Mouse (Mus musculus) regulatory T cell (primary cell): ENCODE measurements around the gene Prf1.

Source experiments
- in situ Hi-C: fragments of 300-600 bp; cut with MboI, MseI; formaldehyde crosslinking; loops from one replicate; pipeline ENCODE4 v1.15.1; 2025; ENCODE audit warnings: high pct_unique_total_duplicates

Gene Prf1

GRCm38 (mm10) chr10:61297477-61297876 lies at the start of gene Prf1:
Gene Prf1 (plus strand): TSS chr10:61297833.
- in situ Hi-C loops, result no loop called here

GRCm38 (mm10) chr10:61248596-61249114 lies 49.0 kb upstream of the Prf1 start:
- in situ Hi-C loops, result no loop called here

- in situ Hi-C loops, result no loop called here
Measured at GRCm38 (mm10) chr10:61249951-61250350, 47.7 kb upstream of the Prf1 start.

- in situ Hi-C loops, result no loop called here
Measured at GRCm38 (mm10) chr10:61254761-61255160, 42.9 kb upstream of the Prf1 start.

- in situ Hi-C loops, result no loop called here
Measured at GRCm38 (mm10) chr10:61255190-61255589, 42.4 kb upstream of the Prf1 start.

GRCm38 (mm10) chr10:61256665-61257064 lies 41.0 kb upstream of the Prf1 start:
- in situ Hi-C loops, result no loop called here

- in situ Hi-C loops, result no loop called here
Measured at GRCm38 (mm10) chr10:61258131-61258530, 39.5 kb upstream of the Prf1 start.

- in situ Hi-C loops, result no loop called here
Measured at GRCm38 (mm10) chr10:61261229-61262156, 36.1 kb upstream of the Prf1 start.

- in situ Hi-C loops, result no loop called here
Measured at GRCm38 (mm10) chr10:61263606-61264005, 34.0 kb upstream of the Prf1 start.

GRCm38 (mm10) chr10:61267378-61267777 lies 30.3 kb upstream of the Prf1 start:
- in situ Hi-C loops, result no loop called here

GRCm38 (mm10) chr10:61272089-61272626 lies 25.5 kb upstream of the Prf1 start:
- in situ Hi-C loops, result no loop called here

GRCm38 (mm10) chr10:61272631-61273030 lies 25.0 kb upstream of the Prf1 start:
- in situ Hi-C loops, result no loop called here

GRCm38 (mm10) chr10:61273081-61273843 lies 24.4 kb upstream of the Prf1 start, which contains the start of gene Adamts14:
Gene Adamts14 (minus strand): TSS chr10:61273438.
- in situ Hi-C loops, result no loop called here

GRCm38 (mm10) chr10:61273844-61274215 lies 23.8 kb upstream of the Prf1 start:
- in situ Hi-C loops, result no loop called here

GRCm38 (mm10) chr10:61274532-61274931 lies 23.1 kb upstream of the Prf1 start:
- in situ Hi-C loops, result no loop called here

- in situ Hi-C loops, result no loop called here
Measured at GRCm38 (mm10) chr10:61275669-61276110, 21.9 kb upstream of the Prf1 start.

GRCm38 (mm10) chr10:61277051-61277450 lies 20.6 kb upstream of the Prf1 start:
- in situ Hi-C loops, result no loop called here

GRCm38 (mm10) chr10:61277918-61278674 lies 19.5 kb upstream of the Prf1 start:
- in situ Hi-C loops, result no loop called here

GRCm38 (mm10) chr10:61281115-61281514 lies 16.5 kb upstream of the Prf1 start:
- in situ Hi-C loops, result no loop called here

- in situ Hi-C loops, result no loop called here
Measured at GRCm38 (mm10) chr10:61284309-61284708, 13.3 kb upstream of the Prf1 start.

- in situ Hi-C loops, result no loop called here
Measured at GRCm38 (mm10) chr10:61285271-61285670, 12.4 kb upstream of the Prf1 start.
